Mouse (Mus musculus): ENCODE measurements around the gene Fam83f. TPM values are rescaled to one million over a fixed set of nuclear protein-coding genes. Genes with fewer than 3 reads are reported as not detected.

The Fam83f gene
- total RNA-seq, 2 experiments from 2014 or later = not detected

DNA sequence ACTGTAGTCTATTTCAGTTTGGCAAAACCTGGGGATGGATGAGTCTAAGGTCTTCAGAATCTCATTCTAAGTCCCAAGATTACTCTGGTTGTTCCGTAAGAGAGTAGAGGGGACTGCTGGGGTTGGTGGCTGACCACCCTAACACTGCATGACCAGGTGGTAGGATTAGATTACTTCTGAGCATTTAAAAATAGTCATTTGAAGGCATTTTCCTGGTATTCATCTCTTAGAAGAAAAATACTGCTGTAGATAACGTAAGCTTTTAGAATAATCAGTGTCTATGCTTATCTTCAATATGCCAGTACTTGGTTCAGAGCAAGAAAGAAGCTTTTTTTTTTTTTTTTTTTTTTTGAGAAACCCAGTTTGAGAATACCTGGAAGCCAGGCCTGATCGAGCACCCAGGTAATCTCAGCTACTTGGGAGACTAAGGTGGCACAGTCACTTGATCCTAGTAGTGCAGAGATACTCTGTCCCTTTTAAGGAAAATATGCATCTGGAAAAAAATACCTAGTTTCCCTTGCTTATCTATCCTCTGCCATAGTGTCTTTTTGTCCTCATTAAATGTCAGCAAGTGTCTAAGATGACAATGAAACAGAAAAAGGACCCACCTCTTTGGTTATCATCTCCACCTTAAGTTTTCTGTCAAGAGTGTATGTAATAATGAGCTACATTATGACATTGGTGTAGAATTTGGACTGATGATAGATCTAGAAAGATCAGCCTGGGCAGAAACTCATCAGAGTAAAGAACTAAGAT, 73.2 kb downstream of the Fam83f start:
- no peak for DNase-seq

DNA sequence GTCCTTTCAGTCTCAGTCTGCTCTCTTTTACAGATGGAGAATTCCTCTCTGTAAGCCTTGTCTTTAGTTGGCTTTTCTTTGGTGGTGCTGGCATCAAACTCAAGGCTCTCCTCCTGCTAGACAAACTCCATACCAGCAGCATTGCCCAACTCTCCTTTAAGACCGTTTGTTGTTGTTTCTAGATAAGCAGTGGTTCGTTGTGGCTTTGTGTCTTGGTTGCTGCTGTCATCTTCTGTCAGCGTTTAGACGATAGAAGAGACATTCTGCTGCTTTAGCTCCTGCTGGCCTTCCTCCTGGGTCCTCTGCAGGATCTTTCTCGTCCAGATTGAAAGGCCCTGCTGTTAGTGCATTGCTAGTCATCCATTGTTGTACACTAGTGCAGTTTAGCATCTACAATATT, 77.3 kb downstream of the Fam83f start:
- no peak for DNase-seq

Small RNA genes within 50 kb of the gene (microRNA-seq; reads per million reads assigned to microRNA genes)
- 0 reads per million in 2 experiments for gene Mir6957

Other genes starting within 250 kb of the Fam83f start
- gene Enthd1, start 106.7 kb upstream of the Fam83f start, total RNA-seq (2021) = not detected
- under 1 TPM; 0.07 to 0.08 TPM for gene Grap2, start 99.3 kb upstream of the Fam83f start, total RNA-seq (2021)
- gene Tnrc6b, start 39.5 kb downstream of the Fam83f start, total RNA-seq (2021) = 100 to 1,000 TPM in 1 of 2 experiments, 10 to 100 TPM in 1; 97.8 to 105 TPM

Data from layer of hippocampus, postnatal 36 days (tissue).